Mouse (Mus musculus) lung, postnatal 0 days (tissue): Measurements from ENCODE around the gene Tbc1d5.

Experiments used
- CTCF ChIP-seq: IDR thresholded peaks from 2 replicates; pipeline ENCODE4 v1.5.1; 2016; ENCODE audit warnings: antibody characterized with exemption, mild to moderate bottlenecking
- EP300 ChIP-seq: IDR thresholded peaks from 2 replicates; pipeline ENCODE4 v1.6.1; 2016; ENCODE audit warnings: antibody characterized with exemption, mild to moderate bottlenecking, control low read depth

- TF ChIP-seq CTCF (no peak), EP300 (no peak)
These were observed 302.7 kb downstream of the Tbc1d5 start for GRCm38 (mm10) chr17:50876451-50876850.
